Mouse (Mus musculus) myocyte (in vitro differentiated cells): ENCODE measurements around the gene Gm10272. TPM values are rescaled to one million over a fixed set of nuclear protein-coding genes. Genes with fewer than 3 reads are reported as not detected.

Experiments used
- H3K27me3 ChIP-seq: one replicate; pipeline ENCODE4 v1.6.1; 2011; ENCODE audit not compliant: control insufficient read depth, insufficient read depth, insufficient read length
- H3K36me3 ChIP-seq: one replicate; pipeline ENCODE4 v1.6.1; 2011; ENCODE audit not compliant: control insufficient read depth, insufficient read depth
- H3K4me2 ChIP-seq: one replicate; pipeline ENCODE4 v1.6.1; 2011; ENCODE audit warnings: low read depth, control low read depth
- H3K4me3 ChIP-seq: one replicate; pipeline ENCODE4 v1.5.1; 2011; ENCODE audit warnings: mild to moderate bottlenecking, control low read depth, moderate library complexity
- H3K79me2 ChIP-seq: one replicate; pipeline ENCODE4 v1.6.1; 2011; ENCODE audit not compliant: control insufficient read depth, insufficient read depth
- H3ac ChIP-seq: one replicate; pipeline ENCODE4 v1.6.1; 2011; ENCODE audit not compliant: control insufficient read depth, insufficient read length
- CEBPB ChIP-seq: IDR thresholded peaks from 2 replicates; pipeline ENCODE4 v1.6.1; 2011; ENCODE audit warnings: mild to moderate bottlenecking, moderate library complexity; ENCODE audit not compliant: poor library complexity, insufficient read depth, severe bottlenecking
- E2F4 ChIP-seq: IDR thresholded peaks from one replicate; pipeline ENCODE4 v1.6.1; 2011; ENCODE audit warnings: mild to moderate bottlenecking, control low read depth, moderate library complexity; ENCODE audit not compliant: insufficient read depth
- MAX ChIP-seq: IDR thresholded peaks from one replicate; pipeline ENCODE4 v1.6.1; 2011; ENCODE audit warnings: low read depth, mild to moderate bottlenecking, control low read depth
- MYOD1 ChIP-seq, 3 experiments: IDR thresholded peaks; one replicate each; pipeline ENCODE4 v1.6.1; 2011; ENCODE audit warnings: control low read depth in 2 of 3, low read depth in 2 of 3, mild to moderate bottlenecking in 2 of 3, moderate library complexity in 1 of 3; ENCODE audit not compliant: insufficient read length in 2 of 3, control insufficient read depth in 1 of 3
- MYOG ChIP-seq, 3 experiments: IDR thresholded peaks; one replicate each; pipeline ENCODE4 v1.6.1; 2011; ENCODE audit warnings: control low read depth in 2 of 3, low read depth in 2 of 3, mild to moderate bottlenecking in 2 of 3; ENCODE audit not compliant: insufficient read length in 2 of 3, control insufficient read depth in 1 of 3, insufficient read depth in 1 of 3
- POLR2A ChIP-seq: IDR thresholded peaks from one replicate; pipeline ENCODE4 v1.6.1; 2011; ENCODE audit warnings: low read depth, mild to moderate bottlenecking, control low read depth, moderate library complexity; ENCODE audit not compliant: insufficient read length
- POLR2AphosphoS2 ChIP-seq: IDR thresholded peaks from one replicate; pipeline ENCODE4 v1.6.1; 2011; ENCODE audit warnings: low read depth, control low read depth; ENCODE audit not compliant: insufficient read length
- REST ChIP-seq: IDR thresholded peaks from one replicate; pipeline ENCODE4 v1.6.1; 2011; ENCODE audit warnings: mild to moderate bottlenecking, control low read depth, moderate library complexity; ENCODE audit not compliant: insufficient read depth, insufficient read length
- SRF ChIP-seq: IDR thresholded peaks from one replicate; pipeline ENCODE4 v1.6.1; 2011; ENCODE audit warnings: low read depth; ENCODE audit not compliant: control insufficient read depth, insufficient read length
- TCF12 ChIP-seq: IDR thresholded peaks from one replicate; pipeline ENCODE4 v1.6.1; 2011; ENCODE audit warnings: mild to moderate bottlenecking, control low read depth; ENCODE audit not compliant: poor library complexity, insufficient read depth, severe bottlenecking
- TCF3 ChIP-seq: IDR thresholded peaks from one replicate; pipeline ENCODE4 v1.6.1; 2011; ENCODE audit warnings: low read depth, control low read depth; ENCODE audit not compliant: insufficient read length
- USF1 ChIP-seq: IDR thresholded peaks from one replicate; pipeline ENCODE4 v1.6.1; 2011; ENCODE audit warnings: low read depth, mild to moderate bottlenecking, control low read depth, moderate library complexity
- polyA plus RNA-seq: library from polyadenylated mRNA; unstranded; fragments of >200 nt; fragmentation: generic; extraction: Trizol; gene quantifications from one replicate; pipeline ENCODE4 v1.2.1, GENCODE M21; 2012; ENCODE audit warnings: missing spikeins

Gene Gm10272
- polyA plus RNA-seq, 1 experiment, result not detected

DNA sequence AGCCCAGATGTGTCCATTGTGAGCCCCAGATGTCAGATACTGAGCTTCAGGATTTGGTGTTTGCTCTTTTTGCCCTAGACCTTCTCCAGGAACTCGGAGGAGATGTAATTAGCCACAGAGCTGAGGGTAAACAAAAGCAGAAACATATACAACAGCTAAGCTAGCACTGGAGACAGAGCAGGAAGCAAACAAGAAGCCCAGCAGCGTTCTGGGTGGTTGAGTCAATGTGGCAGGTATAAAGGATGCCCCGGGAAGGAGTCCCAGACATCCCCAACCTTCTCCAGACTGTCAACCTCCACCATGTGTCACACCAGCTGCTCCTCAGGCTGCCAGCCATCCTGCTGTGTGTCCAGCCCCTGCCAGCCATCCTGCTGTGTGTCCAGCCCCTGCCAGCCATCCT is 19.8 kb downstream of the Gm10272 start, which contains the start of gene Gm10100:
Gene Gm10100 (plus strand): TSS at position 301 of the 400 bp plus-strand sequence.
- no peaks in the 10 kb centered on the region for H3K79me2 ChIP-seq
- H3K4me2 ChIP-seq, result no peak within 1 kb of the TSS
- H3K27me3 ChIP-seq, result peaks cover 9% of the 10 kb centered on the region
- H3ac ChIP-seq, result no peak within 1 kb of the TSS
- TF ChIP-seq POLR2A (no peak), MAX (no peak), SRF (no peak), TCF3 (no peak), POLR2AphosphoS2 (no peak), CEBPB (no peak), E2F4 (no peak), TCF12 (no peak), USF1 (no peak), MYOD1 (IDR thresholded peaks at IDR 0.05; ENCODE audit: control insufficient read depth in 1 of 3, insufficient read length in 2 of 3, low read depth in 2 of 3) (no peak), REST (no peak), MYOG (IDR thresholded peaks at IDR 0.05; ENCODE audit: control insufficient read depth in 1 of 3, insufficient read depth in 1 of 3, insufficient read length in 2 of 3, low read depth in 2 of 3) (no peak)
- no peaks in the 10 kb centered on the region for H3K36me3 ChIP-seq
- no peak within 1 kb of the TSS for H3K4me3 ChIP-seq

- H3K27me3 ChIP-seq, result peaks cover 9% of the 10 kb centered on the region
- H3K79me2 ChIP-seq, result no peaks in the 10 kb centered on the region
- H3K4me2 ChIP-seq, result no peak overlapping the region
- H3K36me3 ChIP-seq, result no peaks in the 10 kb centered on the region
- no peak for TF ChIP-seq MYOD1 (IDR thresholded peaks at IDR 0.05; ENCODE audit: control insufficient read depth in 1 of 3, insufficient read length in 2 of 3, low read depth in 2 of 3)
- TF ChIP-seq E2F4, result no peak
- no peak for TF ChIP-seq TCF3
- no peak overlapping the region for H3K4me3 ChIP-seq
- H3ac ChIP-seq, result no peak overlapping the region
These were observed 21.9 kb downstream of the Gm10272 start for GRCm38 (mm10) chr10:77728280-77728679.

DNA sequence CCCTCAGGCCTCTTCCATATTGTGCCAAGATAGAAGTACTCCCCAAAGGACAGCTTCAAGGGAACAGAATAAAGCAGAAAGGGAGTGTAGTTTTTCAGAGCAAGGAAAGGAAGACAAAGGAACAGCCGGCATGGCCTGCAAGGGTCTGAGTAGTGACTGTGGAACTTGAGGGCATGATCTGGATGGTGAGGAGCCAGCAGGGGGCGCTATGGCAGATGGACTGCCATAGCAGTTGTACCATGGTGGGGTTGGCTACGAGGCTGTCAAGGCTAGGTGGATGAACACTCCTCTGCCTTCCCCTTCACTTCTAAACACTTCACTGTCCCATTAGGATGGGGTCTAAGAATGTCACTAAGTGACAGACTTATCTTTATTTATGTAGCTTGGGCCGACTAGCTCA is 22.8 kb downstream of the Gm10272 start:
- Histone ChIP-seq H3K79me2 (no peaks in the 10 kb centered on the region), H3K36me3 (no peaks in the 10 kb centered on the region), H3K27me3 (peaks cover 5% of the 10 kb centered on the region), H3ac (no peak overlapping the region), H3K4me3 (no peak overlapping the region), H3K4me2 (no peak overlapping the region)
- TF ChIP-seq USF1 (no peak), TCF3 (no peak), REST (no peak), SRF (no peak), MAX (no peak), MYOG (IDR thresholded peaks at IDR 0.05; ENCODE audit: control insufficient read depth in 1 of 3, insufficient read depth in 1 of 3, insufficient read length in 2 of 3, low read depth in 2 of 3) (no peak), POLR2A (no peak), CEBPB (no peak), MYOD1 (IDR thresholded peaks at IDR 0.05; ENCODE audit: control insufficient read depth in 1 of 3, insufficient read length in 2 of 3, low read depth in 2 of 3) (no peak), TCF12 (no peak)

- no peaks in the 10 kb centered on the region for H3K36me3 ChIP-seq
- no peak overlapping the region for H3ac ChIP-seq
- H3K4me3 ChIP-seq, result no peak overlapping the region
- TF ChIP-seq E2F4 (no peak), POLR2A (no peak), REST (no peak), MYOG (IDR thresholded peaks at IDR 0.05; ENCODE audit: control insufficient read depth in 1 of 3, insufficient read depth in 1 of 3, insufficient read length in 2 of 3, low read depth in 2 of 3) (no peak), CEBPB (no peak)
- no peaks in the 10 kb centered on the region for H3K79me2 ChIP-seq
- H3K4me2 ChIP-seq, result no peak overlapping the region
- no peaks in the 10 kb centered on the region for H3K27me3 ChIP-seq
These were observed 29.5 kb downstream of the Gm10272 start for GRCm38 (mm10) chr10:77735928-77736327.

GRCm38 (mm10) chr10:77738929-77739328 is 32.5 kb downstream of the Gm10272 start:
- no peaks in the 10 kb centered on the region for H3K79me2 ChIP-seq
- no peak overlapping the region for H3K4me3 ChIP-seq
- H3K36me3 ChIP-seq, result no peaks in the 10 kb centered on the region
- H3K27me3 ChIP-seq, result peaks cover 12% of the 10 kb centered on the region
- TF ChIP-seq E2F4 (no peak), SRF (no peak), POLR2A (no peak), MAX (no peak), POLR2AphosphoS2 (no peak), MYOD1 (IDR thresholded peaks at IDR 0.05; ENCODE audit: control insufficient read depth in 1 of 3, insufficient read length in 2 of 3, low read depth in 2 of 3) (no peak), MYOG (IDR thresholded peaks at IDR 0.05; ENCODE audit: control insufficient read depth in 1 of 3, insufficient read depth in 1 of 3, insufficient read length in 2 of 3, low read depth in 2 of 3) (no peak), CEBPB (no peak), TCF12 (no peak), USF1 (no peak), REST (no peak), TCF3 (no peak)
- H3K4me2 ChIP-seq, result no peak overlapping the region
- no peak overlapping the region for H3ac ChIP-seq
